Mouse (Mus musculus): ENCODE measurements around the gene Fcer1g. TPM values are rescaled to one million over a fixed set of nuclear protein-coding genes. Genes with fewer than 3 reads are reported as not detected.
"Not testable (repeated sequence)": the region's sequence is repeated elsewhere in the genome, so short reads cannot be mapped to it uniquely, and the experiment has no call there.

Gene Fcer1g
- polyA plus RNA-seq, 2 experiments = 49.7 to 91.4 TPM

- Histone ChIP-seq H3K9me3 (ENCODE audit: control insufficient read depth, low read length) (no peaks in the 10 kb centered on the region), H3K4me2 (replicated peaks; ENCODE audit: low read depth, low read length, severe bottlenecking) (peak overlapping the region; percentile 50), H3K36me3 (ENCODE audit: control insufficient read depth, insufficient read depth, low read length) (peaks cover 28% of the 10 kb centered on the region), H3K9ac (ENCODE audit: low read depth, low read length, severe bottlenecking) (peak overlapping the region; percentile 38; the same call in 1 of the 2 replicates), H3K4me3 (replicated peaks; ENCODE audit: low read length) (peak overlapping the region; percentile 71), H3K27me3 (ENCODE audit: control insufficient read depth, insufficient read depth, low read length) (no peaks in the 10 kb centered on the region), H3K27ac (replicated peaks; ENCODE audit: low read depth, low read length) (peak overlapping the region; percentile 69), H3K4me1 (ENCODE audit: control insufficient read depth, insufficient read depth, low read length) (peaks cover 42% of the 10 kb centered on the region)
- ATAC-seq (ENCODE audit: low FRiP score, low read depth) (no peak), DNase-seq (ENCODE audit: low spot score) (no peak)
- 13% methylated on average over 13 of the region's 13 CpGs for WGBS
- no peak for TF ChIP-seq POLR2A (IDR thresholded peaks at IDR 0.05; ENCODE audit: borderline replicate concordance, extremely low read depth, insufficient read depth, insufficient read length)
Measured at GRCm38 (mm10) chr1:171247453-171247841, 13.3 kb upstream of the Fcer1g start.

DNA sequence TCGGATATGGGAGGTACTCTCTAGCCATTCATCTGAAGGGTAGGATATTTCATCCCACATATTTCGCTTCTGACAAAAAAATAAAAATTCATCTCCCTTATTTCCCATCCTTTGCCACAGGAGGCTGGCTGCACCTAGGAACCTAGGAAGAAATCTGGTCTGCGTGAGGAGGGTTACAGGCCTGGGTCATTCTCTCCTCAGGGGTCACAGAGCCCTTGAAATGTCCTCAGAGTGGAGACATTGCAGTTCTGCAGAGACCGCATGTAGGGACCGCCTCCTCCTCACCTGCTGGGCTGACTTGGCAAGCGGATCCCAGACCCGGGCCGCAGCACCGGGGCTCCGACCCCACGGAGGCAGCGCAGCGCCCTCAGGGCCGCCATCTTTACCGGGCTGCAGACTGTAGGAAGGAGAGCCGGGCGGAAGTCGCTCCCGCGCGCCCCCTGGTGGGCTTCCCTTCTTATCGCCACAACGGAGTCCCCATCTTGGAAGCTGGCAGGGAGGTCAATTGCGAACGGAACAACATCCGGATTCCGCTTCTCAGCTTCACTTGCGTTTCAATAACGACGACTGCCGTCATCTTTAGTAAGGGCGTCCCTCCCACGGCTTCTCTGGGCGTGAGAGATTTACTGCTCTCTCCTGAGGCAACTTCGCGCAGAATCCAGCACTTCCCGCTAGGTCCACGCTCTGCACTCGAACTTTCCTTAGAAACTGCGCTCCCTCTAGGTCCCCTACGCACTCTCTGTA is 12.7 kb upstream of the Fcer1g start:
- H3K27ac ChIP-seq (replicated peaks; ENCODE audit: low read depth, low read length) = peak overlapping the region; percentile 69
- H3K4me1 ChIP-seq (ENCODE audit: control insufficient read depth, insufficient read depth, low read length) = peaks cover 39% of the 10 kb centered on the region
- H3K4me2 ChIP-seq (replicated peaks; ENCODE audit: low read depth, low read length, severe bottlenecking) = peak overlapping the region; percentile 80
- peak overlapping the region; percentile 71 for H3K4me3 ChIP-seq (replicated peaks; ENCODE audit: low read length)
- TF ChIP-seq POLR2A (IDR thresholded peaks at IDR 0.05; ENCODE audit: borderline replicate concordance, extremely low read depth, insufficient read depth, insufficient read length) = peak; percentile 94
- DNase-seq (ENCODE audit: low spot score) (peak; percentile 100), ATAC-seq (ENCODE audit: low FRiP score, low read depth) (peak; percentile 92)
- H3K9ac ChIP-seq (ENCODE audit: low read depth, low read length, severe bottlenecking) = peak overlapping the region; percentile 83
- no peaks in the 10 kb centered on the region for H3K27me3 ChIP-seq (ENCODE audit: control insufficient read depth, insufficient read depth, low read length)
- under 1% methylated on average over 41 of the region's 41 CpGs for WGBS
- peaks cover 33% of the 10 kb centered on the region for H3K36me3 ChIP-seq (ENCODE audit: control insufficient read depth, insufficient read depth, low read length)
- no peaks in the 10 kb centered on the region for H3K9me3 ChIP-seq (ENCODE audit: control insufficient read depth, low read length)

DNA sequence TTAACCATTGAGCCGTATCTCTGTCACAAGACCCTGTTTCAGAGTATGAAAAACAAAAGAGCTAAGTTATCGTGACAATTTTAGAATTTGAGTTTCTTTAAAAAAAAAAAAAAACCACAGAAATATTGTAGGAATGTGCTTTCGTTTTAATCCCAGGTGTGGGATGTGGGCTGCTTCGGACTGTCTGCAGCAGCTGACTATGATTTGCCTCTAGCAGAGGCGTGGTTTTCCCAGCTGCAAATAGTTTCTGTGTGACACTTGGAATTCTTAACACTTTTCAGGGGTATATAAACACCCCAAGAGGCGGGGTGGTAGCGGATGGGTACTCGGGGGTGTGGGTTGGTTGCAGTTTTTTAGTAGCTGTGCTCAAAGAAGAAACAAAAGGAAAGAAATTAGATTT is 11.2 kb upstream of the Fcer1g start:
- 70% methylated on average over 8 of the region's 8 CpGs for WGBS
- no peak for TF ChIP-seq POLR2A (IDR thresholded peaks at IDR 0.05; ENCODE audit: borderline replicate concordance, extremely low read depth, insufficient read depth, insufficient read length)
- H3K4me2 ChIP-seq (replicated peaks; ENCODE audit: low read depth, low read length, severe bottlenecking) = no peak overlapping the region; the same call in 1 of the 2 replicates
- ATAC-seq (ENCODE audit: low FRiP score, low read depth) (no peak), DNase-seq (ENCODE audit: low spot score) (no peak)
- H3K9me3 ChIP-seq (ENCODE audit: control insufficient read depth, low read length) = no peaks in the 10 kb centered on the region
- no peak overlapping the region for H3K27ac ChIP-seq (replicated peaks; ENCODE audit: low read depth, low read length)
- no peaks in the 10 kb centered on the region for H3K27me3 ChIP-seq (ENCODE audit: control insufficient read depth, insufficient read depth, low read length)
- peaks cover 49% of the 10 kb centered on the region for H3K36me3 ChIP-seq (ENCODE audit: control insufficient read depth, insufficient read depth, low read length)
- no peak overlapping the region for H3K4me3 ChIP-seq (replicated peaks; ENCODE audit: low read length)
- H3K4me1 ChIP-seq (ENCODE audit: control insufficient read depth, insufficient read depth, low read length) = peaks cover 25% of the 10 kb centered on the region
- H3K9ac ChIP-seq (ENCODE audit: low read depth, low read length, severe bottlenecking) = no peak overlapping the region

- peaks cover 81% of the 10 kb centered on the region for H3K36me3 ChIP-seq (ENCODE audit: control insufficient read depth, insufficient read depth, low read length)
- not testable (repeated sequence) for H3K4me1 ChIP-seq (ENCODE audit: control insufficient read depth, insufficient read depth, low read length); H3K27me3 ChIP-seq (ENCODE audit: control insufficient read depth, insufficient read depth, low read length); H3K9ac ChIP-seq (ENCODE audit: low read depth, low read length, severe bottlenecking); DNase-seq (ENCODE audit: low spot score); ATAC-seq (ENCODE audit: low FRiP score, low read depth); H3K9me3 ChIP-seq (ENCODE audit: control insufficient read depth, low read length); H3K4me3 ChIP-seq (replicated peaks; ENCODE audit: low read length); H3K4me2 ChIP-seq (replicated peaks; ENCODE audit: low read depth, low read length, severe bottlenecking); H3K27ac ChIP-seq (replicated peaks; ENCODE audit: low read depth, low read length)
- 86% methylated on average over 12 of the region's 12 CpGs for WGBS
Measured at GRCm38 (mm10) chr1:171241952-171242351, 7.8 kb upstream of the Fcer1g start.

GRCm38 (mm10) chr1:171240911-171241310 is 6.7 kb upstream of the Fcer1g start:
- 91% methylated on average over 10 of the region's 10 CpGs for WGBS
- peaks cover under 1% of the 10 kb centered on the region; the same call in 1 of the 2 replicates for H3K4me1 ChIP-seq (ENCODE audit: control insufficient read depth, insufficient read depth, low read length)
- no peak overlapping the region for H3K4me2 ChIP-seq (replicated peaks; ENCODE audit: low read depth, low read length, severe bottlenecking)
- no peak for TF ChIP-seq POLR2A (IDR thresholded peaks at IDR 0.05; ENCODE audit: borderline replicate concordance, extremely low read depth, insufficient read depth, insufficient read length)
- no peak overlapping the region for H3K4me3 ChIP-seq (replicated peaks; ENCODE audit: low read length)
- no peak overlapping the region for H3K27ac ChIP-seq (replicated peaks; ENCODE audit: low read depth, low read length)
- H3K9me3 ChIP-seq (ENCODE audit: control insufficient read depth, low read length) = no peaks in the 10 kb centered on the region
- DNase-seq (ENCODE audit: low spot score) = no peak
- H3K27me3 ChIP-seq (ENCODE audit: control insufficient read depth, insufficient read depth, low read length) = no peaks in the 10 kb centered on the region
- peaks cover 91% of the 10 kb centered on the region for H3K36me3 ChIP-seq (ENCODE audit: control insufficient read depth, insufficient read depth, low read length)
- no peak for ATAC-seq (ENCODE audit: low FRiP score, low read depth)
- H3K9ac ChIP-seq (ENCODE audit: low read depth, low read length, severe bottlenecking) = no peak overlapping the region
